Mouse (Mus musculus): ENCODE results near the gene Gadd45b. TPM values are rescaled to one million over a fixed set of nuclear protein-coding genes. Genes with fewer than 3 reads are reported as not detected.

Gadd45b gene
- polyA plus RNA-seq, 1 experiment: 7.8 TPM

- Histone ChIP-seq H3K36me3 (ENCODE audit: control insufficient read depth, insufficient read depth, low read length) (no peaks in the 10 kb centered on the region), H3K27me3 (ENCODE audit: control insufficient read depth, insufficient read depth, low read length) (no peaks in the 10 kb centered on the region), H3K4me1 (ENCODE audit: control insufficient read depth, insufficient read depth, low read length) (peaks cover 20% of the 10 kb centered on the region), H3K4me3 (ENCODE audit: control insufficient read depth, low read depth, low read length) (no peak overlapping the region), H3K27ac (ENCODE audit: control insufficient read depth, insufficient read depth, low read depth, low read length) (no peak overlapping the region)
- TF ChIP-seq POLR2A (IDR thresholded peaks at IDR 0.05; ENCODE audit: control insufficient read depth, low read depth, low read length): no peak
- no peak for TF ChIP-seq CTCF (IDR thresholded peaks at IDR 0.05; ENCODE audit: control insufficient read depth, insufficient read depth, insufficient replicate concordance, low read depth, low read length)
These were observed 13.0 kb downstream of the Gadd45b start for GRCm38 (mm10) chr10:80942919-80943318.

DNA sequence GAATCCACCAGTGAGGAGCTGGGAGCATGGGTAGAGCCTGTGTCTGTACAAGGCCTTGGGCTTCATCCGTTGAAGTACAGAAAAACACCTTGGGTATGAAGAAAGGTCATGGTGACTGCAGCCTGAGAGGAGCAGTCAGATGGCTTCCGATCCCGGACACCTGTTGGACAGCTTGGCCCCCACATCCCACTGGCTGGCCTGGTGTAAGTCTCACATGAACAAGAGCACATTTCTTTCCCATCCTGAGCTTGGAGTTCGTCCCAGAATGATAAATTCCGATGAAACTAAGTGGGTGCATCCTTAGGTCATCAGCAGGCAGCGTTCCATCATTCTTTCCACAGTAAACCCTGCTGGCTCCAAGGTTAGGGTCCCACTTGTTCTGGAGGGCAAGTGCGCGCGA, 13.8 kb downstream of the Gadd45b start:
- no peak for TF ChIP-seq POLR2A (IDR thresholded peaks at IDR 0.05; ENCODE audit: control insufficient read depth, low read depth, low read length)
- no peak for TF ChIP-seq CTCF (IDR thresholded peaks at IDR 0.05; ENCODE audit: control insufficient read depth, insufficient read depth, insufficient replicate concordance, low read depth, low read length)
- Histone ChIP-seq H3K36me3 (ENCODE audit: control insufficient read depth, insufficient read depth, low read length) (no peaks in the 10 kb centered on the region), H3K4me3 (ENCODE audit: control insufficient read depth, low read depth, low read length) (no peak overlapping the region)

DNA sequence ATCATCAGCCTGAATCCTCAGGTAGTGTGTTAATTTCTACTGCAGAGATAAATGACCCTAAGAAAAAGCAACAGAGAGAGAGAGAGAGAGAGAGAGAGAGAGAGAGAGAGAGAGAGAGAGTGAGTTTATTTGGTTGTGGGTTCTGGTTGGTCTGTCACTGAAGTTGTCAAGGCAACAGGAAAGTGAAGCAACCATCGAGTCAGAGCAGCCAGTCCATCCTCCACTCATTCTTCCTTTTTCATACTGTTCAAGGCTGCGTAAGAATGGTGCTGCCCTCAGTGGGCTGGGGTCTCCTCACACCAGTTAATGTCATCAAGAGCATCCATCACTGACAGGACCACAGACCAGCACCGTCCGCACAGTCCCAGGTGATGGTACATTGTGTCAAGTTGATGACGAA, 14.4 kb downstream of the Gadd45b start:
- Histone ChIP-seq H3K27me3 (ENCODE audit: control insufficient read depth, insufficient read depth, low read length) (no peaks in the 10 kb centered on the region), H3K36me3 (ENCODE audit: control insufficient read depth, insufficient read depth, low read length) (no peaks in the 10 kb centered on the region), H3K4me3 (ENCODE audit: control insufficient read depth, low read depth, low read length) (no peak overlapping the region), H3K4me1 (ENCODE audit: control insufficient read depth, insufficient read depth, low read length) (peaks cover 18% of the 10 kb centered on the region), H3K27ac (ENCODE audit: control insufficient read depth, insufficient read depth, low read depth, low read length) (no peak overlapping the region)
- TF ChIP-seq CTCF (IDR thresholded peaks at IDR 0.05; ENCODE audit: control insufficient read depth, insufficient read depth, insufficient replicate concordance, low read depth, low read length) (no peak), POLR2A (IDR thresholded peaks at IDR 0.05; ENCODE audit: control insufficient read depth, low read depth, low read length) (no peak)

More for the DNA sequence above, 13.8 kb downstream of the Gadd45b start:
- H3K4me1 ChIP-seq (ENCODE audit: control insufficient read depth, insufficient read depth, low read length): peaks cover 20% of the 10 kb centered on the region
- H3K27me3 ChIP-seq (ENCODE audit: control insufficient read depth, insufficient read depth, low read length): no peaks in the 10 kb centered on the region
- no peak overlapping the region for H3K27ac ChIP-seq (ENCODE audit: control insufficient read depth, insufficient read depth, low read depth, low read length)

DNA sequence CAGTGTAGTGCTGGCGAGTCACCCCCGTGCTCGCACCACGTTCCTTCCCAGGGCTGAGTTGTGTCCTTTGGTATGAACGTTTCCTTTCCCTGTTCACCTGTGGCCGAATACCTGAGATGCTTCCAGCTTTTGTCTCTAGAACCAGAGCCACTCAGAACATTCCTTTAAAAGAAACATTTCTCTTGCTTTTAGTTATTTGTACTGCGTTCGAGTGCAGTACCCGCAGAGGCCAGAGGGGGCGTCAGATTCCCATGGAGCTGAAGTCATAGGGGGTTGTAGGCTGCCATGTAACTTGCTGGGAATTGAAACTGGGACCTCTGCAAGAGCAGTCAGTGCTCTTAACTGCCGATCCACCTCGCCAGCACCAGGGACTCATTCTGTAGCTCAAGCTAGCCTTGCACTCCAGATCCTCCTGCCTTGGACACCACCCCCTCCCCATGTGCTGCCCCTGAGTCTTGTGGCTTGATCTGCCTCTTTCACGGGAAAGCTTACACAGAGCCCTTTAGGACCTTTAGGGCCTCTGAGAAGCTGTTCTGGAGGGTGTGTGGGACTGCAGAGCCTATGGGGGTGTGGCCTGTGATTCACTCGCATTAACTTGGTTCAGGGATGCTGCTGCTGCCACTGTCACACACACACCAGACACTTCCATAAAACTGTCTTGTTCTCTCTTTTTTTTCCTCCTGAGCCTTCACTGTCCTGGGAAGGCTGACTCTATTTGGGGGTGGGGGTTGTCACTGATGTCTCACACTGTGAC, 17.0 kb downstream of the Gadd45b start:
- H3K27ac ChIP-seq (ENCODE audit: control insufficient read depth, insufficient read depth, low read depth, low read length): no peak overlapping the region
- no peak for TF ChIP-seq POLR2A (IDR thresholded peaks at IDR 0.05; ENCODE audit: control insufficient read depth, low read depth, low read length)
- TF ChIP-seq CTCF (IDR thresholded peaks at IDR 0.05; ENCODE audit: control insufficient read depth, insufficient read depth, insufficient replicate concordance, low read depth, low read length): peak; percentile 69; the same call in 1 of the 2 replicates
- H3K27me3 ChIP-seq (ENCODE audit: control insufficient read depth, insufficient read depth, low read length): no peaks in the 10 kb centered on the region
- H3K4me1 ChIP-seq (ENCODE audit: control insufficient read depth, insufficient read depth, low read length): peaks cover 14% of the 10 kb centered on the region
- H3K36me3 ChIP-seq (ENCODE audit: control insufficient read depth, insufficient read depth, low read length): no peaks in the 10 kb centered on the region
- H3K4me3 ChIP-seq (ENCODE audit: control insufficient read depth, low read depth, low read length): no peak overlapping the region

DNA sequence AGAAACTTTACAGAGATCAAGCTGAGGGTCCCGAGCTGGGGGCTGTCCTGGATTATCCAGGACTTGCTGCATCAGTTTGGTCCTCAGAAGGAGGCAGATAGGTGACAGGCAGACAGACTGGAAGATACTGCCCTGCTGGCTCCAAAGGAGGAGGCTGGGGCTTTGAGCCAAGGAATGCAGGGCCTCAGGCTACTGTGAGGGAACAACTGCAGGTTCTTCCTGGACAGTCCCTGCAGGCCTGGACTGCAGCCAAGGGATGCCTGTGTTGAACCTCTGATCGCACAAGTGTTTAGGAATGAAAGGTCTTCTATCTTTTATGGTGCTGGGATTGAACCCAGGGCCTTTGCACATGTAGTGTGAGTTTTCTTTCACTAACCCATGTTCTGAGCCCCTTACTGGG, 17.9 kb downstream of the Gadd45b start:
- H3K4me3 ChIP-seq (ENCODE audit: control insufficient read depth, low read depth, low read length): no peak overlapping the region
- TF ChIP-seq CTCF (IDR thresholded peaks at IDR 0.05; ENCODE audit: control insufficient read depth, insufficient read depth, insufficient replicate concordance, low read depth, low read length) (no peak), POLR2A (IDR thresholded peaks at IDR 0.05; ENCODE audit: control insufficient read depth, low read depth, low read length) (no peak)
- no peaks in the 10 kb centered on the region for H3K36me3 ChIP-seq (ENCODE audit: control insufficient read depth, insufficient read depth, low read length)
- no peaks in the 10 kb centered on the region for H3K27me3 ChIP-seq (ENCODE audit: control insufficient read depth, insufficient read depth, low read length)
- no peak overlapping the region for H3K27ac ChIP-seq (ENCODE audit: control insufficient read depth, insufficient read depth, low read depth, low read length)
- H3K4me1 ChIP-seq (ENCODE audit: control insufficient read depth, insufficient read depth, low read length): peaks cover 21% of the 10 kb centered on the region

DNA sequence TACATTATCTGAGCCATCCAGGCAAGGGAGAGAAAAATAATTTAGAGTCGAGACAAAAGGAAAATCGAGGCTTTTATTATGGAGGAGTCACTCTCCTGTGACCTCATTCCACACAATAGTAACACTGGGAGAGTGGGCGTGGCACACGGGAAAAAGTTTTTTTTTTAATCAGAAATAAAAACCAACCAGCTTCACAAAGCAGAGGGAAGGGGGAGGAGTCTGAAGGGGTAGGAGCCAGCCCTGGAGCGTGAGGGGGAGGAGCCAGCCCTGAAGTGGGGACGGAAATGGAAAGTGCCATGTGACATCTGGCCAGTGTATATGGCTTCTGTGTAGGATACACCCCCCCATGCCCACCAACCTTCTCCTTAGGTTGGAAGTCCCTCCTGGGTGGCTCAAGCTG, 18.7 kb downstream of the Gadd45b start:
- no peaks in the 10 kb centered on the region for H3K36me3 ChIP-seq (ENCODE audit: control insufficient read depth, insufficient read depth, low read length)
- peak overlapping the region; percentile 25 for H3K27ac ChIP-seq (ENCODE audit: control insufficient read depth, insufficient read depth, low read depth, low read length)
- TF ChIP-seq POLR2A (IDR thresholded peaks at IDR 0.05; ENCODE audit: control insufficient read depth, low read depth, low read length): no peak
- no peak for TF ChIP-seq CTCF (IDR thresholded peaks at IDR 0.05; ENCODE audit: control insufficient read depth, insufficient read depth, insufficient replicate concordance, low read depth, low read length)
- no peak overlapping the region for H3K4me3 ChIP-seq (ENCODE audit: control insufficient read depth, low read depth, low read length)
- H3K4me1 ChIP-seq (ENCODE audit: control insufficient read depth, insufficient read depth, low read length): peaks cover 24% of the 10 kb centered on the region
- H3K27me3 ChIP-seq (ENCODE audit: control insufficient read depth, insufficient read depth, low read length): no peaks in the 10 kb centered on the region

- peak overlapping the region; percentile 81 for H3K27ac ChIP-seq (ENCODE audit: control insufficient read depth, insufficient read depth, low read depth, low read length)
- H3K36me3 ChIP-seq (ENCODE audit: control insufficient read depth, insufficient read depth, low read length): no peaks in the 10 kb centered on the region
- no peaks in the 10 kb centered on the region for H3K27me3 ChIP-seq (ENCODE audit: control insufficient read depth, insufficient read depth, low read length)
- no peak overlapping the region for H3K4me3 ChIP-seq (ENCODE audit: control insufficient read depth, low read depth, low read length)
- H3K4me1 ChIP-seq (ENCODE audit: control insufficient read depth, insufficient read depth, low read length): peaks cover 24% of the 10 kb centered on the region
- TF ChIP-seq CTCF (IDR thresholded peaks at IDR 0.05; ENCODE audit: control insufficient read depth, insufficient read depth, insufficient replicate concordance, low read depth, low read length) (no peak), POLR2A (IDR thresholded peaks at IDR 0.05; ENCODE audit: control insufficient read depth, low read depth, low read length) (no peak)
These were observed 19.2 kb downstream of the Gadd45b start for GRCm38 (mm10) chr10:80949081-80949480.

Measured in testis, adult 2 months (tissue).